Mouse (Mus musculus): Measurements from ENCODE around the gene Mtg1.

Gene Mtg1

GRCm38 (mm10) chr7:140137135-140138020 is at the start of gene Mtg1:
TSS of gene Mtg1 (plus strand) at chr7:140137564.
- peak; percentile 98 for DNase-seq

- DNase-seq, result no peak
These were observed 46.8 kb upstream of the Mtg1 start for GRCm38 (mm10) chr7:140090601-140091000.

- DNase-seq, result no peak
These were observed 44.3 kb upstream of the Mtg1 start, which contains the start of gene Prap1 for GRCm38 (mm10) chr7:140092924-140093528. TSS of gene Prap1 (plus strand) at chr7:140093395.

GRCm38 (mm10) chr7:140094954-140095353 is 42.4 kb upstream of the Mtg1 start:
- DNase-seq, result no peak

GRCm38 (mm10) chr7:140095556-140095955 is 41.8 kb upstream of the Mtg1 start:
- DNase-seq, result peak; percentile 91

- no peak for DNase-seq
These were observed 41.3 kb upstream of the Mtg1 start for GRCm38 (mm10) chr7:140096055-140096454.

GRCm38 (mm10) chr7:140098466-140098865 is 38.9 kb upstream of the Mtg1 start:
- DNase-seq, result no peak

GRCm38 (mm10) chr7:140101498-140101897 is 35.9 kb upstream of the Mtg1 start:
- no peak for DNase-seq

- DNase-seq, result peak; percentile 95
These were observed 35.1 kb upstream of the Mtg1 start, which contains the start of gene Fuom for GRCm38 (mm10) chr7:140101993-140102860. TSS of gene Fuom (minus strand) at chr7:140102441.

GRCm38 (mm10) chr7:140104009-140104408 is 33.4 kb upstream of the Mtg1 start:
- no peak for DNase-seq

GRCm38 (mm10) chr7:140111943-140112342 is 25.4 kb upstream of the Mtg1 start:
- DNase-seq, result no peak

- peak; percentile 86 for DNase-seq
These were observed 21.6 kb upstream of the Mtg1 start, which contains the start of gene Paox for GRCm38 (mm10) chr7:140115583-140116328. TSS of gene Paox (plus strand) at chr7:140115799.

GRCm38 (mm10) chr7:140116329-140117054 is 20.9 kb upstream of the Mtg1 start, which contains the start of gene Echs1:
TSS of gene Echs1 (minus strand) at chr7:140116476.
- DNase-seq, result peak; percentile 93

GRCm38 (mm10) chr7:140120484-140120883 is 16.9 kb upstream of the Mtg1 start:
- no peak for DNase-seq

GRCm38 (mm10) chr7:140121338-140121910 is 15.9 kb upstream of the Mtg1 start:
- no peak for DNase-seq

- DNase-seq, result no peak
These were observed 14.6 kb upstream of the Mtg1 start for GRCm38 (mm10) chr7:140122765-140123164.

GRCm38 (mm10) chr7:140124382-140124781 is 13.0 kb upstream of the Mtg1 start:
- DNase-seq, result no peak

- DNase-seq, result peak; percentile 96
These were observed 11.9 kb upstream of the Mtg1 start for GRCm38 (mm10) chr7:140125278-140126021.

GRCm38 (mm10) chr7:140126022-140126350 is 11.4 kb upstream of the Mtg1 start:
- no peak for DNase-seq

GRCm38 (mm10) chr7:140126934-140127333 is 10.4 kb upstream of the Mtg1 start:
- no peak for DNase-seq

Measured in kidney, adult 9 months (tissue).